Mouse (Mus musculus) cerebellum, adult (tissue): ENCODE measurements at regions not wholly inside any gene's neighbourhood (a gene's known extent, or its start where the extent isn't known, plus 50 kb on each side); places are given as distances from the start of the nearest gene placed in this dataset.
"Not testable (repeated sequence)": the region's sequence is repeated elsewhere in the genome, so short reads cannot be mapped to it uniquely, and the experiment has no call there.

Source experiments
- ATAC-seq: cut with Nextera tagmentation; 2 replicates; pipeline ENCODE4 v1.9.2; 2017; ENCODE audit warnings: mild to moderate bottlenecking, moderate library complexity, mixed read lengths; ENCODE audit not compliant: insufficient number of reproducible peaks, low FRiP score, low TSS enrichment

- ATAC-seq, result no peak
These were observed 155.6 kb upstream of the Ubl3 start for GRCm38 (mm10) chr5:148708014-148708741.

GRCm38 (mm10) chr5:148707335-148707734 is 154.7 kb upstream of the Ubl3 start:
- ATAC-seq, result no peak

GRCm38 (mm10) chr5:148706323-148707120 is 153.9 kb upstream of the Ubl3 start:
- ATAC-seq, result no peak

- ATAC-seq, result no peak
These were observed 152.2 kb upstream of the Ubl3 start for GRCm38 (mm10) chr5:148704769-148705168.

GRCm38 (mm10) chr5:148701859-148702258 is 149.3 kb upstream of the Ubl3 start:
- no peak for ATAC-seq

GRCm38 (mm10) chr5:148701001-148701400 is 148.4 kb upstream of the Ubl3 start:
- no peak for ATAC-seq

GRCm38 (mm10) chr5:148700240-148700639 is 147.7 kb upstream of the Ubl3 start:
- no peak for ATAC-seq

- no peak for ATAC-seq
These were observed 145.2 kb upstream of the Ubl3 start for GRCm38 (mm10) chr5:148697631-148698368.

GRCm38 (mm10) chr5:148694352-148694751 is 141.8 kb upstream of the Ubl3 start:
- no peak for ATAC-seq

- no peak for ATAC-seq
These were observed 138.9 kb upstream of the Ubl3 start for GRCm38 (mm10) chr5:148691486-148691885.

- no peak for ATAC-seq
These were observed 138.2 kb upstream of the Ubl3 start for GRCm38 (mm10) chr5:148690823-148691197.

- ATAC-seq, result no peak
These were observed 137.7 kb upstream of the Ubl3 start for GRCm38 (mm10) chr5:148690158-148690822.

- no peak for ATAC-seq
These were observed 136.7 kb upstream of the Ubl3 start for GRCm38 (mm10) chr5:148689297-148689696.

- no peak for ATAC-seq
These were observed 135.9 kb upstream of the Ubl3 start for GRCm38 (mm10) chr5:148688501-148688900.

GRCm38 (mm10) chr5:148687827-148688226 is 135.2 kb upstream of the Ubl3 start:
- no peak for ATAC-seq

GRCm38 (mm10) chr5:148684216-148684615 is 131.6 kb upstream of the Ubl3 start:
- ATAC-seq, result no peak

GRCm38 (mm10) chr5:148682553-148682952 is 130.0 kb upstream of the Ubl3 start:
- no peak for ATAC-seq

GRCm38 (mm10) chr5:148680341-148680740 is 127.8 kb upstream of the Ubl3 start:
- ATAC-seq, result no peak

GRCm38 (mm10) chr5:148679586-148679985 is 127.0 kb upstream of the Ubl3 start:
- no peak for ATAC-seq

- not testable (repeated sequence) for ATAC-seq
These were observed 125.8 kb upstream of the Ubl3 start for GRCm38 (mm10) chr5:148678285-148678937.
